9 mouse cellular contexts compared by ENCODE assay signal in genomic region chr13:102644789-102645551, GRCm38 (mm10). TPM values are rescaled to one million over a fixed set of nuclear protein-coding genes. Genes with fewer than 3 reads are reported as not detected.
A peak's percentile ranks its signal among the peaks of the same experiment; 100 is the strongest.
DNase-seq lines count a peak whose midpoint lies in the region; ATAC-seq lines count a peak whose summit lies in the region.
"Had no signal": no experiment of that assay in that cellular context is flagged by ENCODE, and none has a peak within 500 bp of the region (broad histone marks: within the 10 kb centered on the region; RNA-seq: fewer than 3 reads in every experiment).

No protein-coding gene starts in this region.

- 22% methylated on average over 17 of the region's 17 CpGs for WGBS in liver, embryonic 16.5 days (ENCODE audit: insufficient replicate concordance)
- 20% methylated on average over 17 of the region's 17 CpGs for WGBS in neural tube, embryonic 13.5 days

- no peaks in the 10 kb centered on the region for H3K4me1 ChIP-seq in liver, embryonic 16.5 days (ENCODE audit: control insufficient read depth, low read depth, low read length)
- H3K4me1 ChIP-seq in neural tube, embryonic 13.5 days (replicated peaks): peaks cover 23% of the 10 kb centered on the region

- no peaks in the 10 kb centered on the region for H3K36me3 ChIP-seq in liver, embryonic 16.5 days (ENCODE audit: control insufficient read depth, insufficient read depth)
- no peaks in the 10 kb centered on the region for H3K36me3 ChIP-seq in neural tube, embryonic 13.5 days

- H3K4me3 ChIP-seq in liver, embryonic 16.5 days (ENCODE audit: low read depth, low read length): 0 out of 2 replicates have a peak overlapping the region, but pooled peaks have one; percentile 0
- H3K4me3 ChIP-seq in neural tube, embryonic 13.5 days: no peak overlapping the region

- no peak overlapping the region for H3K9ac ChIP-seq in liver, embryonic 16.5 days (ENCODE audit: low read depth, low read length)
- H3K9ac ChIP-seq in neural tube, embryonic 13.5 days: 0 out of 2 replicates have a peak overlapping the region, but pooled peaks have one; percentile 55

- no peaks in the 10 kb centered on the region for H3K9me3 ChIP-seq in liver, embryonic 16.5 days (replicated peaks; ENCODE audit: control insufficient read depth, low read length)
- H3K9me3 ChIP-seq in neural tube, embryonic 13.5 days: no peaks in the 10 kb centered on the region

- H3K27me3 ChIP-seq in liver, embryonic 16.5 days (ENCODE audit: control insufficient read depth, insufficient read depth, low read depth, low read length): no peaks in the 10 kb centered on the region
- 0 out of 2 replicates have a peak, but pooled peaks cover 9% of the 10 kb centered on the region for H3K27me3 ChIP-seq in neural tube, embryonic 13.5 days

- peak; percentile 53 for DNase-seq in MEL-GATA-1-ER (ENCODE audit: extremely low read depth, low read depth)
- peak; percentile 42 for DNase-seq in cerebellum, adult 11-12 months
- DNase-seq in forelimb bud, embryonic 11.5 days (ENCODE audit: low read depth, low spot score): peak; percentile 87
- peak; percentile 66 to 94 for DNase-seq in layer of hippocampus, adult 18-20 months (ENCODE audit: low spot score in 2 of 2)
- DNase-seq in thymus, postnatal 0 days (ENCODE audit: low spot score): peak; percentile 85

- no peak overlapping the region for H3K27ac ChIP-seq in liver, embryonic 16.5 days (ENCODE audit: low read length)
- no peak overlapping the region for H3K27ac ChIP-seq in neural tube, embryonic 13.5 days (replicated peaks)
- H3K27ac ChIP-seq: macrophage had no signal

- ATAC-seq in hematopoietic stem cell, adult 5-6 weeks (replicated peaks in 1 of 2; ENCODE audit: insufficient read depth in 1 of 2, low FRiP score in 2 of 2, low TSS enrichment in 1 of 2, low read depth in 1 of 2, poor library complexity in 2 of 2, severe bottlenecking in 2 of 2): peak; percentile 83 to 85
- no peak for ATAC-seq in liver, embryonic 16.5 days (ENCODE audit: low read depth)
- peak; percentile 81 for ATAC-seq in neural tube, embryonic 13.5 days (ENCODE audit: low read depth)

- H3K4me2 ChIP-seq in liver, embryonic 16.5 days (ENCODE audit: low read depth, low read length): no peak overlapping the region
- peak overlapping the region; percentile 23 for H3K4me2 ChIP-seq in neural tube, embryonic 13.5 days

RNA-seq across cellular contexts. Expression of gene Cd180, which starts 48.4 kb away (rescaled TPM):
- total RNA-seq in hematopoietic stem cell, adult 5-6 weeks (2017): 14.8 and 15.1 TPM in 2 replicates
- total RNA-seq in layer of hippocampus, adult 18-20 months (2021): 1 to 10 TPM; 1.4 to 1.7 TPM
- 0.74 and 0.89 TPM in 2 replicates for polyA plus RNA-seq in liver, embryonic 16.5 days (2015; fragmentation: Nextera tagmentation; extraction: Ambion mirVana)
- 0.88 and 1.2 TPM in 2 replicates for polyA plus RNA-seq in neural tube, embryonic 13.5 days (2015; fragmentation: Nextera tagmentation; extraction: Ambion mirVana)
- 1.1 and 1.2 TPM in 2 replicates for polyA plus RNA-seq in thymus, postnatal 0 days (2015; fragmentation: Nextera tagmentation; extraction: Ambion mirVana)
